Mouse (Mus musculus): ENCODE data around the gene Taok1.

Taok1 gene

DNA sequence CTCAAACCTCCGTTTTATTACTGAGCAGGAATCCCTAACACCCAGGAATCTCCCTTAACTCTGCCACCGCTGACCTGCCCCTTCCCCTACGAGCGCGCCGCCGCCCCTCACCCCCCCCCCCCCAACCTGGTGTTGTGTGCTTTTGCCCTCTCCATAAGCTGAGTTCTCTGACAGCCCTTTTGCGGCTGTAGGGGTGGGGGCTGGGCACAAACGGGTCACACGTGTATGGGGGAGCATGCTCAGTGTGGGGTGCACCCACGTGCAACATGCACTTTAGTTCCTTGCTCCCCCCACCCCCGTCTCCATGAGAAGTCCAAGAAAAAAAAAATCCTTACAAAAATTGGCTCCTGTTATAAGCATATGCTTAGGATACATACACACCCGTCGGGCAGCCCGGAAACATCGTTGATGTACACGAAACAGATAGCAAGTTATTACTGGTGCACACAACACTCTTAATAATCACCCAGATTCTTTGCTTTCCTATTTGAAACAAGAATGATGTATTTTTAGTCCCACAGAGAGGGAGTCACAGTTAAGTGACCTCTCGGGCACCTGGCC is 115.2 kb downstream of the Taok1 start:
- in situ Hi-C loops (cut with MboI) = no loop called here

DNA sequence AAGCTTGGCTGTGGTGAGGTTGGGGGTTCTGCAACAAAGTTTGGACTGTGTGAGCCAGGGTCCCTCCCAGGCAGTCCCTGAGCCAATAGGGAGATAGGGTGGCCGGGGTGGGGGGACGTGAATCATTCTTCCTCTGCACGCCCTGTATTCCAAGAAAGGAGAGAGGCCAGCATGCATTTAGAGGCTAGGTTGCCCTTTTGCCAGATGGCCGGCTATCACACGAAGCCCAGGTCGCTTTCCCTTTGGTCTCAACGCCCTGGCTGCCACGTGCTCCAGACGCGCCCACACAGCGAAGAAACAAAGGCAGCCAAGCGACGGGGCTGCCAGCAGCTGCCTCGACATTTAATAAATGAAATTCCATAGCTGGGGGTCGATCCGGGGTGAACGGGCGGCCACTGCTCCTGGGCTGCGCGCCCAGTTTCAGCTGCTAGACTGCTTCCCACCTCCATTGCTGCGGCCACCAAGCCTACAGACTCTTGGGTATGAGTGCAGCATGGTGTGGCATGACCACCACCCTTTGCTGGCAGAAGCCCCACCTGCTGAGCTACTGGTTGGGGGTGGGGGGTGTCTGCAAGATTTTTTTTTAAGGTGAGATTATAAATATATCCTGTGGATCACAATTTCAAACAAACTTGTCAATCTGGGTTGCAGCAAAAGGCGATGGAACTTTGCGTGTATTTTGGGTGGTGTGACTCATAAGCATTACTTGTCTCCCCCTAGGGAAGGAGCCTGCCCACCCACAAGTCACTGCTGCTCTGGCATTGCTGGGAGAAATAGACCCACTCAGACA is 115.9 kb downstream of the Taok1 start:
- in situ Hi-C loops (cut with MboI) = no loop called here

DNA sequence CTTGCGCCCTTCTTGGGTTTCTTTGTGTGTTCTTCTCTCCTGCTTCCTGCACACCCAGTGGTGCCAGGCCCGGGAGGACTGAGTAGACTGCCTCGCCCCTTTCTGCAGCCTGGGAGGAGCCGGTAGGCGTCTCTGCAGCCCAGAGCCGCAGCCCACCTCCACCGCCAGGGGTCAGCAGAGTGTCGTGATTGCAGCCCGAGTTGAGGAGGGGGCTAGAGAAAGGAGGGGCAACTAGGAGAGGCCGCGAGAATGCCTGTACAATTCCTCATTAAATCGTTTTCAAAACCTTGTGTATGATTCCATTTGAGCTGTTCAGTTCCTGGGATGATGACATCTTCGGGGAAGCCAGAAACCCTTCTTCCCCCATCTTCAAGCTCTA is 116.5 kb downstream of the Taok1 start:
- in situ Hi-C loops (cut with MboI) = no loop called here

DNA sequence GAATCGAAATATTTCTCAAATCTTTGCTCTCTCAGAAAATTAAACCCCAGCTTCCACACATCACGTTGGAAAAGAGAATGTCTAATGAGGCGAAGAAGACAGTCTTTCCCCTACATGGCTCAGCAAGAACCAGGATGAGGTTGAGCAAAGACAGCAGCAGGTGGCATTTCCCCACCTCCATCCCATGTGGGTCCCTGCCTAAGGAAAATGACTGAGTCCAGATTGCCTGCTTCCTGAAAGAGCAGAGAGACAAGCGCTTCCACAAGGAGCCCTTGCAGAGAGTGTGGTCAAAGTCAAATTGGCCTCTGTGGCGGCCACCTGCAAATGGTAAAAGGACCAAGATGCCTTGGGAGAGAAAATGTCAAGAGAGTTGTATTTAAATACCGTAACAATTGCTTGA is 117.2 kb downstream of the Taok1 start:
- in situ Hi-C loops (cut with MboI) = no loop called here

DNA sequence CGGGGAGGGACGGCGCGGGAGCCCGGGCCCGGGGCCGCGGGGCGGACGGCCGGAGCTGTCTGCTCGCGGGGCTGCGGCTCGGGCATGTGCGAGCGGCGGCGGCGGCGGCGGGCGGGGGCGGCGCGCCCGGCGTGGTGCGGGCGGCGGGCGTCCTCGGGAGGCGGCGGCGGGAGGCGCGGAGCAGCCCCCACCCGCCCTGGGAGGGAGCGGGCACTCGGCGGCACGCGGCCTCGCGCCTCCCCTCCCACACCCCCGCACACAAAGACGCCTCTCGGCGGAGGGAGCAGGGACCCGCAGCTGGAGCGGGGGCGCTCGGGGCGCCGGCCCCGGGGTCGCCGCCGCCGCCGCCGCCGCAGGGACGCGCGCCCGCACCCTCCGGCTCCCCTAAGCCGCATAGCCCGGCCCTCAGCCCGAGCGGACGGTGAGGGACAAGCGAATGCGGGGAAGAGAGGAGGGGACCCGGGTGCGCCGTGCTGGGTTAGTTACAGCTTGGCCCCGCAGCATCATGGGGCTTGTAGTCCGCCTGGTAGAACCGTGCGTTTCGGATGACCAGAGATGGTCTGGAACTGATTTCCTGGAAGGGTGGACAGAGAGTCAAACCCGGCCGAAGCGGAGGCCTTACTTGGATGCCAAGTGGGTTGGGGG is 117.9 kb downstream of the Taok1 start, which contains the start of gene Ankrd13b:
TSS of gene Ankrd13b (minus strand) at position 88 of the 645 bp plus-strand sequence.
- in situ Hi-C loops (cut with MboI) = no loop called here

DNA sequence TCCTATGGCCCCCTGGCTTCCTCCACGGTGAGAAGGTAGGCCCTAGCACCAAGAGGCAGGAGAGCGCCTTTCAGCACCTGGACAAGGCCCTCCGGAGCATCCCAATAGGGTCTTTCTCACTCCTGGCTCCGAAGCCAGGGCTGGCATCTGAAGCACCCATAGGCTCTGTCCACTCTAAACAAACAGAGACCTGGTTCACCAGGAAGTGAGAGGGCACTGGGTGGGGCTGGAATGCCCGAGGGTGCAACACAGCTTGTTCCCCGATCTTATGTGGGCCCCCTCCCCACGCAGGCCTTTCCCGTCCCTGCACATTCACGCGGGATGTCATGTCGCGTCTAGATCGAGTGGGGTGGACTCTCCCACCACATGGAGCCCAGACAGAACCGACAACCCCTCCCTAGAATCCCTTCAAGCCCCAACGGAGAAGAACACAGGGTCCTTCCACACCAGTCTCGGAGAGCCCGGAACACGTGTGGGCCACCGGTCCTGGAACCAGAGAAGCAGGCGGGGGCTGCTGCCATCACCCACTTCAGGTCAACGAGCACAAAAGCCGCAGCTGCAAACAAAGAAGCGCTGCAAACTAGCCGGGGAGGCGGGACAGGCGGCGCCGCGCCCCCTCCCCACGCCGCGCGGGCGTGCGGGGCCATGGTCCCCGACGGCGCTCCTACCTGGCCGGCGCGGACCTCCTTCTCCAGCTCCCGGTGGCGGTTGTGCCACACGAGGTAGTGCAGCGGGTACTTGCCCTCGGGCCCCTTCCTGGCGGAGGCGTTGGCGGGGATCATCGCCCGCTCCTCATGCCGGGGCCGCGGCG is 118.6 kb downstream of the Taok1 start:
- in situ Hi-C loops (cut with MboI) = no loop called here

DNA sequence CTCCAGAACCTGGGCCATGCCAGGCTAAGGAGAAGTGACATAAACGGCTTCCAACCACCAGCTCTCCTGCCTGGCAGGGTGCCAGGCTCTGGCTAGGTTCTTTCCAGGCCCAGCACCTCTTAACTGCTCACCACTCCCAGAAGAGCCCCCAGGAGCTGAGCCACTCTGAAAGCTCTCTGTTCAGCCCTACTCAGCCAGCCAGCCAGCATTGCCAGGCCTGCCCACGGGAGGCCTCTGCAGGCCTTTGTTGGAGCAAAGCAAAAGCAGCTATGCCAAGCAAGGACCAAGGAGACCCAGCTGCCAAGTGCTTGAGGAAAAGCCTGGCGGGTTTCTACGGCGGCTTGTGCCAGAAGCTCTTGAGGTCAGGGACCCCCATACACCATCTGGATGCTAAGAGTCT is 120.8 kb downstream of the Taok1 start:
- in situ Hi-C loops (cut with MboI) = no loop called here

DNA sequence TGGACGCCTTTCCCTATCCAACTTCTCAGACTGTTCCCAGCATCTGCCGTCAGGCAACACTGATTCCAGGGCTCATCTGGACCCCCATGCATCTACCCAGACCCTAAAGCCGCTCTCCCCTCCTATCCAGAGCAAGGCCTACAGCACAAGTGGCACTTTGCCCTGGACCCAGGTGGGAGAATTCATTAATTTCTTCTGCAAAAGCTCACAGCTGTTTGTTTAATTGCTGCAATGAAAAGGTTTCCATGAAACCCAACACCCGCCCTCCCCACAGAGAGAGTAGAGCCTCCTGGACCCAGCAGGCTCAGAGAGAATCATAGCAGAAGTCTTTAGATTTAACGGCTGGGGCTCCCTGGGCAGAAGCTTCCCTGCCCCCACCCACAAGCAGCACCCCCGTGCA is 122.4 kb downstream of the Taok1 start:
- in situ Hi-C loops (cut with MboI) = no loop called here

DNA sequence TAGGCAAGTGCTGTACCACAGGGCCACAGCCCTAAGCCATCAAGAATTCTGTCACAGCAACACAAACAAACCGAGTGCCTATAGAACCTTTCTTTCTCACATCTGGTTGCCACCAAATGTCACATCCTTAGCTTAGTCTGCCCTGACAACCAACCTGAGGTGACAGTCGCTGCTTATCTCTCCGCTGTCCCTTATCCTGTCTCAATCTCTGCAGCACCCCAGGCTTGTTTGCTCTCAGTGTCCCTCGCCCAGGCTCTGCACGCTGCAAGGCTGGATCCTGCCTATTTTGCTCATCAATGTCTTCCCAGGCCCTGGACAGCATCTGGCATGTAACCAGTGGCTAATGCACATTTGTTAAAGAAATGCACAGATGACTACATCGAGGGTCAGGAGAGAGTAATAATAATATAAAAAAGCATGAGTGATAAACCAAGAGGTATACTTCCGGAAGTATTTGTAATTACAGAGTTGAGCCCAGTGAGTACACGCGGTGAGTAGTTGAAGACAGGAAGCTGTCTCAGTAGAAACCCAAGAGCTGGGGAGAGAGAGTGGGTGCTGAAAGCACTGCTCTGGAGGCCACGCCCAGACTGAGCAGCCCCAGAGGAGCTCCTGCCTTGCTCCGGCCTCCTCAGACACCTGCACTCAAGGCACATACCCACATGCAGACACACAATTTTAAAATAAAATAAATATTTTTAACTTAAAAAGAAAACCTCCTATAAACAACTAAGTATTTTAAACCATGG is 123.9 kb downstream of the Taok1 start:
- in situ Hi-C loops (cut with MboI) = no loop called here

DNA sequence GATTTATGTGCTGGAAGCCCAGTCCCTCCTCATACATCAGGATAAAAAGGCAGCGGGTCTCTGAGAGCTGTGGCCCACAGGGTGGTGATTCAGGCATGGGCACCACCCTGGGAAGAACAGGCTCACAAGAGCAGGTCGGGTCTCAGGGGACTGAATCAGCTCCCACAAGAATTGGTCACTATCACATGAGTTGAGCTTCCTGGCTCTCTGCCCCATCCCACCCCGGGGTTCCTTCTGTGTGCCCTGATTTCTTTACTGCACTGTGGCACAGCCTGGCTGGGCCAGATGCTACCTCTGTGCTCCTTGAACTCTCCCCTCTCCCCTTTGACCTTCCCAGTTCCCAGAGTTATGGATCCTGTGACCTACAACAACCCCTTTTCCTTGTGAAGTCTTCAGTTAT is 124.6 kb downstream of the Taok1 start:
- in situ Hi-C loops (cut with MboI) = no loop called here

Measured in mature B cell (primary cell).